Mouse (Mus musculus) cerebellum, adult 2 months (tissue): ENCODE measurements around the gene Olfr1280.

Experiments
- CTCF ChIP-seq: fragments of 200-500 bp; IDR thresholded peaks from 2 replicates; pipeline ENCODE4 v1.5.1; 2011; ENCODE audit warnings: low read depth, mild to moderate bottlenecking, control low read depth, low read length, moderate library complexity, borderline replicate concordance; ENCODE audit not compliant: insufficient read depth
- POLR2A ChIP-seq: fragments of 200-500 bp; IDR thresholded peaks from 2 replicates; pipeline ENCODE4 v1.6.1; 2011; ENCODE audit warnings: low read length, control low read depth, borderline replicate concordance; ENCODE audit not compliant: insufficient read depth

- TF ChIP-seq POLR2A, result no peak
- TF ChIP-seq CTCF, result no peak
Observed at GRCm38 (mm10) chr2:111300374-111300773, 13.4 kb upstream of the Olfr1280 start, which contains the start of gene Olfr1279.
